Mouse (Mus musculus) MEL (cell line): ENCODE data around the gene Slco4a1.

Experiments
- CTCF ChIP-seq, 3 experiments: IDR thresholded peaks in 2 of 3; conservative IDR thresholded peaks in 1 of 3; 2 replicates each; pipeline ENCODE4 v1.5.1; 2011 to 2012; ENCODE audit warnings: low read length in 3 of 3, low read depth in 2 of 3, mild to moderate bottlenecking in 2 of 3, improper control_type of control experiment in 1 of 3, inconsistent platforms in 1 of 3, mixed read lengths in 1 of 3, moderate library complexity in 1 of 3; ENCODE audit not compliant: control insufficient read depth in 1 of 3, insufficient read depth in 1 of 3, poor library complexity in 1 of 3, severe bottlenecking in 1 of 3
- EP300 ChIP-seq, 2 experiments: IDR thresholded peaks; 2 replicates each; pipeline ENCODE4 v1.6.1; 2011; ENCODE audit warnings: improper control_type of control experiment in 2 of 2, low read length in 2 of 2, low read depth in 1 of 2, mild to moderate bottlenecking in 1 of 2
- GATA1 ChIP-seq: IDR thresholded peaks from 2 replicates; pipeline ENCODE4 v1.6.1; 2011; ENCODE audit warnings: low read depth, low read length, improper control_type of control experiment
- KAT2A ChIP-seq: conservative IDR thresholded peaks from 2 replicates; pipeline ENCODE4 v1.6.1; 2012; ENCODE audit warnings: low read depth, low read length, improper control_type of control experiment, inconsistent platforms
- MAX ChIP-seq: IDR thresholded peaks from 2 replicates; pipeline ENCODE4 v1.6.1; 2011; ENCODE audit warnings: low read length, improper control_type of control experiment
- POLR2A ChIP-seq, 2 experiments: IDR thresholded peaks; 2 replicates each; pipeline ENCODE4 v1.6.1; 2011 to 2012; ENCODE audit warnings: low read length in 2 of 2, mild to moderate bottlenecking in 2 of 2, control low read depth in 1 of 2, improper control_type of control experiment in 1 of 2, low read depth in 1 of 2, moderate library complexity in 1 of 2; ENCODE audit not compliant: control insufficient read depth in 1 of 2, insufficient read depth in 1 of 2, poor library complexity in 1 of 2
- POLR2AphosphoS2 ChIP-seq: IDR thresholded peaks from 2 replicates; pipeline ENCODE4 v1.6.1; 2011; ENCODE audit warnings: low read length, improper control_type of control experiment
- RAD21 ChIP-seq: IDR thresholded peaks from 2 replicates; pipeline ENCODE4 v1.6.1; 2011; ENCODE audit warnings: mild to moderate bottlenecking, low read depth, low read length, improper control_type of control experiment
- TAL1 ChIP-seq: IDR thresholded peaks from 2 replicates; pipeline ENCODE4 v1.6.1; 2012; ENCODE audit warnings: mild to moderate bottlenecking, inconsistent platforms, low read length, moderate library complexity, mixed read lengths
- UBTF ChIP-seq: IDR thresholded peaks from 2 replicates; pipeline ENCODE4 v1.6.1; 2012; ENCODE audit warnings: low read depth, mild to moderate bottlenecking, inconsistent platforms, low read length, improper control_type of control experiment, moderate library complexity, borderline replicate concordance; ENCODE audit not compliant: insufficient read depth

DNA sequence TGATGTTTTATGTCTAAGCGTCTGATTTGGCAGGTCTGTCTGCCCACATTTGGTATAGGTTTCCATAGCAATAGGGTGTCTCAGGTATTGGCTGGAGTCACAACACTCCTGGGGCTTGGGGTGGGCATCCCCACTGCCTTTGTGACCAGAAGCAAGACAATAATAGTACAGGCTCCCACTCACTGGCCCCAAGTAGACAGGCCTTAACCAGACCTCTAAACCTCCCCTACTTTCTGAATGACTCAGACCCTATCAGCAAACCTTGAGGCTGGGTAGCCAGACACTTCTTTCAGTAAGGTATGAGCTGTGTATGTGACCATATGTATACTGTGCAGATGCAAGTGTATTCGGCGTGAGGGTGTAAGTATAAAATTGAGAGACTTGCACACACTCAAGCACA lies 18.8 kb downstream of the Slco4a1 start:
- no peak for TF ChIP-seq GATA1
- no peak for TF ChIP-seq CTCF (IDR thresholded peaks at IDR 0.05 in 2 of 3, conservative IDR thresholded peaks at IDR 0.05 in 1 of 3; ENCODE audit: control insufficient read depth in 1 of 3, insufficient read depth in 1 of 3, low read depth in 2 of 3, low read length in 3 of 3, poor library complexity in 1 of 3, severe bottlenecking in 1 of 3)
- TF ChIP-seq POLR2AphosphoS2 = no peak
- no peak for TF ChIP-seq RAD21
- no peak for TF ChIP-seq EP300 (IDR thresholded peaks at IDR 0.05; ENCODE audit: low read depth in 1 of 2, low read length in 2 of 2)
- no peak for TF ChIP-seq UBTF
- no peak for TF ChIP-seq MAX
- TF ChIP-seq TAL1 = no peak
- TF ChIP-seq KAT2A = no peak
- TF ChIP-seq POLR2A (IDR thresholded peaks at IDR 0.05; ENCODE audit: control insufficient read depth in 1 of 2, insufficient read depth in 1 of 2, low read depth in 1 of 2, low read length in 2 of 2, poor library complexity in 1 of 2) = no peak
